Mouse (Mus musculus) erythroblast, adult 5-6 weeks (primary cell): ENCODE measurements around the gene Pprc1. TPM values are rescaled to one million over a fixed set of nuclear protein-coding genes. Genes with fewer than 3 reads are reported as not detected.

ENCODE experiments used
- ATAC-seq: replicated peaks from 2 replicates; pipeline ENCODE4 v1.8.0; 2016; ENCODE audit warnings: moderate number of reproducible peaks, mild to moderate bottlenecking, moderate TSS enrichment, inconsistent platforms; ENCODE audit not compliant: poor library complexity, low FRiP score, severe bottlenecking
- total RNA-seq, 2 experiments: library from RNA; stranded (forward) in 1 of 2; stranded (reverse) in 1 of 2; fragments of 150-400 nt in 1 of 2; fragments of 200-764, 138-1000 nt in 1 of 2; gene quantifications; 2 replicates each; pipeline versions ENCODE4 v1.2.3 to v1.2.4; 2015 to 2017; ENCODE audit warnings: low replicate concordance in 2 of 2

Gene Pprc1
- total RNA-seq, 2 experiments from 2014 or later, result 11.7 to 19.6 TPM

- ATAC-seq, result no peak
Measured at GRCm38 (mm10) chr19:46049129-46049528, 4.4 kb downstream of the Pprc1 start.

- ATAC-seq, result no peak
Measured at GRCm38 (mm10) chr19:46050462-46050861, 5.8 kb downstream of the Pprc1 start.

- peak; percentile 84 for ATAC-seq
Measured at GRCm38 (mm10) chr19:46055752-46056387, 11.2 kb downstream of the Pprc1 start.

GRCm38 (mm10) chr19:46056388-46056946, 11.8 kb downstream of the Pprc1 start:
- peak; percentile 96 for ATAC-seq

GRCm38 (mm10) chr19:46056947-46057607, 12.4 kb downstream of the Pprc1 start:
- ATAC-seq, result peak; percentile 46

GRCm38 (mm10) chr19:46058466-46058865, 13.8 kb downstream of the Pprc1 start:
- no peak for ATAC-seq

GRCm38 (mm10) chr19:46060845-46061244, 16.2 kb downstream of the Pprc1 start:
- ATAC-seq, result peak; percentile 48

GRCm38 (mm10) chr19:46068054-46068453, 23.4 kb downstream of the Pprc1 start:
- no peak for ATAC-seq

GRCm38 (mm10) chr19:46073285-46073684, 28.6 kb downstream of the Pprc1 start:
- no peak for ATAC-seq

GRCm38 (mm10) chr19:46074266-46074665, 29.6 kb downstream of the Pprc1 start:
- 0 out of 2 replicates have a peak, but pooled peaks have one; percentile 29 for ATAC-seq

- peak; percentile 93 for ATAC-seq
Measured at GRCm38 (mm10) chr19:46075616-46076607, 31.2 kb downstream of the Pprc1 start, which contains the start of gene Nolc1. Gene Nolc1, plus strand, starts transcription at chr19:46075863.

GRCm38 (mm10) chr19:46078535-46078934, 33.8 kb downstream of the Pprc1 start:
- no peak for ATAC-seq

- no peak for ATAC-seq
Measured at GRCm38 (mm10) chr19:46085185-46085584, 40.5 kb downstream of the Pprc1 start.

GRCm38 (mm10) chr19:46086337-46086736, 41.7 kb downstream of the Pprc1 start:
- peak; percentile 74 for ATAC-seq

- no peak for ATAC-seq
Measured at GRCm38 (mm10) chr19:46087871-46088270, 43.2 kb downstream of the Pprc1 start.

GRCm38 (mm10) chr19:46091641-46092040, 47.0 kb downstream of the Pprc1 start:
- ATAC-seq, result no peak

- ATAC-seq, result no peak
Measured at GRCm38 (mm10) chr19:46094144-46094543, 49.5 kb downstream of the Pprc1 start.

GRCm38 (mm10) chr19:46095291-46095690, 50.6 kb downstream of the Pprc1 start:
- no peak for ATAC-seq

GRCm38 (mm10) chr19:46096396-46096795, 51.7 kb downstream of the Pprc1 start:
- ATAC-seq, result no peak

GRCm38 (mm10) chr19:46099561-46099960, 54.9 kb downstream of the Pprc1 start:
- no peak for ATAC-seq
